Mouse (Mus musculus) lung, embryonic 16.5 days (tissue): ENCODE measurements around the gene Adcy6. TPM values are rescaled to one million over a fixed set of nuclear protein-coding genes. Genes with fewer than 3 reads are reported as not detected.

Experiments used
- ATAC-seq: fragments of 200-750 bp; cut with Nextera tagmentation; 2 replicates; pipeline ENCODE4 v1.8.0; 2017; ENCODE audit warnings: low read depth, mild to moderate bottlenecking, moderate library complexity
- H3K27ac ChIP-seq: fragments of 300-500 bp; sonication (generic); 2 replicates; pipeline ENCODE4 v1.5.1; 2014; ENCODE audit warnings: mild to moderate bottlenecking, control low read depth, low read length
- H3K27me3 ChIP-seq: fragments of 300-500 bp; sonication (generic); 2 replicates; pipeline ENCODE4 v1.6.1; 2014; ENCODE audit warnings: low read depth, low read length, mixed read lengths; ENCODE audit not compliant: control insufficient read depth, insufficient read depth
- H3K36me3 ChIP-seq: fragments of 300-500 bp; sonication (generic); 2 replicates; pipeline ENCODE4 v1.6.1; 2014; ENCODE audit warnings: low read length; ENCODE audit not compliant: control insufficient read depth, insufficient read depth
- H3K4me1 ChIP-seq: fragments of 300-500 bp; sonication (generic); replicated peaks from 2 replicates; pipeline ENCODE4 v1.6.1; 2014; ENCODE audit warnings: low read length, mixed read lengths; ENCODE audit not compliant: control insufficient read depth, insufficient read depth
- H3K4me2 ChIP-seq: fragments of 300-500 bp; sonication (generic); 2 replicates; pipeline ENCODE4 v1.6.1; 2014; ENCODE audit warnings: low read depth, low read length, control low read depth
- H3K4me3 ChIP-seq: fragments of 300-500 bp; sonication (generic); 2 replicates; pipeline ENCODE4 v1.5.1; 2014; ENCODE audit warnings: mild to moderate bottlenecking, low read length, control low read depth
- H3K9ac ChIP-seq: fragments of 300-500 bp; sonication (generic); 2 replicates; pipeline ENCODE4 v1.6.1; 2014; ENCODE audit warnings: low read length, control low read depth
- H3K9me3 ChIP-seq: fragments of 300-500 bp; sonication (generic); 2 replicates; pipeline ENCODE4 v1.6.1; 2016; ENCODE audit warnings: low read length; ENCODE audit not compliant: control insufficient read depth
- WGBS: fragments of 180-500 bp; shearing (Covaris S2); extraction: QIAGEN DNeasy Blood & Tissue Kit; methylation state at CpG from one replicate; pipeline ENCODE4 v1.1.7; 2014; 5-methylcytosine and 5-hydroxymethylcytosine counted together
- polyA plus RNA-seq: library from polyadenylated mRNA; unstranded; fragments of >200 nt; fragmentation: Nextera tagmentation; extraction: Ambion mirVana; gene quantifications from 2 replicates; pipeline ENCODE4 v1.2.1, GENCODE M21; 2015

Gene Adcy6
- 21.5 and 21.7 TPM in 2 replicates for polyA plus RNA-seq

- H3K4me3 ChIP-seq = peak within 1 kb of the TSS; percentile 90
- H3K36me3 ChIP-seq = 0 out of 2 replicates have a peak, but pooled peaks cover 7% of the 10 kb centered on the region
- 1% methylated on average over 47 of the region's 75 CpGs for WGBS
- peak within 1 kb of the TSS; percentile 97 for H3K27ac ChIP-seq
- H3K4me2 ChIP-seq = peak within 1 kb of the TSS; percentile 86
- no peaks in the 10 kb centered on the region for H3K9me3 ChIP-seq
- H3K4me1 ChIP-seq = peaks cover 25% of the 10 kb centered on the region
- peak; percentile 89 for ATAC-seq
- peak within 1 kb of the TSS; percentile 92 for H3K9ac ChIP-seq
- H3K27me3 ChIP-seq = no peaks in the 10 kb centered on the region
Measured at GRCm38 (mm10) chr15:98609331-98610130, at the start of gene Adcy6. TSS of gene Adcy6 (minus strand) at chr15:98610076.

- H3K27ac ChIP-seq = no peak overlapping the region
- ATAC-seq = no peak
- no peaks in the 10 kb centered on the region for H3K9me3 ChIP-seq
- H3K9ac ChIP-seq = no peak overlapping the region
- peaks cover 52% of the 10 kb centered on the region for H3K36me3 ChIP-seq
- no peaks in the 10 kb centered on the region for H3K27me3 ChIP-seq
- H3K4me3 ChIP-seq = no peak overlapping the region
- H3K4me1 ChIP-seq = peaks cover 8% of the 10 kb centered on the region
- no peak overlapping the region for H3K4me2 ChIP-seq
- 75% methylated on average over 15 of the region's 15 CpGs for WGBS
Measured at GRCm38 (mm10) chr15:98656982-98657751, 47.3 kb upstream of the Adcy6 start.

GRCm38 (mm10) chr15:98652174-98652573, 42.3 kb upstream of the Adcy6 start:
- ATAC-seq = no peak
- Histone ChIP-seq H3K4me2 (no peak overlapping the region), H3K9ac (no peak overlapping the region), H3K36me3 (peaks cover 76% of the 10 kb centered on the region), H3K27ac (no peak overlapping the region), H3K4me1 (no peaks in the 10 kb centered on the region), H3K9me3 (no peaks in the 10 kb centered on the region), H3K4me3 (no peak overlapping the region), H3K27me3 (no peaks in the 10 kb centered on the region)
- WGBS = 94% methylated on average over 8 of the region's 8 CpGs

- no peak overlapping the region for H3K4me2 ChIP-seq
- ATAC-seq = no peak
- 89% methylated on average over 15 of the region's 15 CpGs for WGBS
Measured at GRCm38 (mm10) chr15:98651431-98651830, 41.6 kb upstream of the Adcy6 start.

GRCm38 (mm10) chr15:98648071-98648470, 38.2 kb upstream of the Adcy6 start:
- no peaks in the 10 kb centered on the region for H3K9me3 ChIP-seq
- no peaks in the 10 kb centered on the region for H3K4me1 ChIP-seq
- H3K27ac ChIP-seq = no peak overlapping the region
- H3K4me2 ChIP-seq = no peak overlapping the region
- no peak overlapping the region for H3K9ac ChIP-seq
- H3K4me3 ChIP-seq = no peak overlapping the region
- H3K27me3 ChIP-seq = no peaks in the 10 kb centered on the region
- H3K36me3 ChIP-seq = peaks cover 77% of the 10 kb centered on the region
- 86% methylated on average over 3 of the region's 3 CpGs for WGBS
- ATAC-seq = no peak

More at GRCm38 (mm10) chr15:98651431-98651830, 41.6 kb upstream of the Adcy6 start:
- no peaks in the 10 kb centered on the region for H3K4me1 ChIP-seq
- H3K9me3 ChIP-seq = no peaks in the 10 kb centered on the region
- no peaks in the 10 kb centered on the region for H3K27me3 ChIP-seq
- H3K4me3 ChIP-seq = no peak overlapping the region
- H3K27ac ChIP-seq = no peak overlapping the region
- H3K36me3 ChIP-seq = peaks cover 75% of the 10 kb centered on the region
- no peak overlapping the region for H3K9ac ChIP-seq

- Histone ChIP-seq H3K4me1 (no peaks in the 10 kb centered on the region), H3K27ac (no peak overlapping the region)
- ATAC-seq = no peak
Measured at GRCm38 (mm10) chr15:98647308-98647707, 37.4 kb upstream of the Adcy6 start.

GRCm38 (mm10) chr15:98646737-98647136, 36.9 kb upstream of the Adcy6 start:
- Histone ChIP-seq H3K27me3 (no peaks in the 10 kb centered on the region), H3K9me3 (no peaks in the 10 kb centered on the region), H3K4me3 (no peak overlapping the region), H3K9ac (no peak overlapping the region), H3K4me2 (no peak overlapping the region), H3K4me1 (no peaks in the 10 kb centered on the region), H3K36me3 (peaks cover 74% of the 10 kb centered on the region), H3K27ac (no peak overlapping the region)
- no peak for ATAC-seq
- 80% methylated on average over 8 of the region's 8 CpGs for WGBS

More at GRCm38 (mm10) chr15:98647308-98647707, 37.4 kb upstream of the Adcy6 start:
- WGBS = 84% methylated on average over 10 of the region's 10 CpGs
- no peaks in the 10 kb centered on the region for H3K9me3 ChIP-seq
- no peak overlapping the region for H3K4me3 ChIP-seq
- no peaks in the 10 kb centered on the region for H3K27me3 ChIP-seq
- no peak overlapping the region for H3K9ac ChIP-seq
- H3K36me3 ChIP-seq = peaks cover 76% of the 10 kb centered on the region
- no peak overlapping the region for H3K4me2 ChIP-seq

GRCm38 (mm10) chr15:98645057-98646026, 35.5 kb upstream of the Adcy6 start:
- no peak overlapping the region for H3K4me3 ChIP-seq
- no peak overlapping the region for H3K27ac ChIP-seq
- 0 out of 2 replicates have a peak, but pooled peaks have one; percentile 26 for ATAC-seq
- H3K4me1 ChIP-seq = no peaks in the 10 kb centered on the region
- H3K36me3 ChIP-seq = peaks cover 65% of the 10 kb centered on the region
- no peaks in the 10 kb centered on the region for H3K27me3 ChIP-seq
- H3K9ac ChIP-seq = no peak overlapping the region
- no peak overlapping the region for H3K4me2 ChIP-seq
- WGBS = 84% methylated on average over 24 of the region's 24 CpGs
- H3K9me3 ChIP-seq = no peaks in the 10 kb centered on the region
